Mouse (Mus musculus) G1E-ER4 (cell line): ENCODE data around the gene Etl4. TPM values are rescaled to one million over a fixed set of nuclear protein-coding genes. Genes with fewer than 3 reads are reported as not detected.

ENCODE experiments used
- GATA1 ChIP-seq: IDR thresholded peaks from one replicate; pipeline ENCODE4 v1.8.0; 2012; ENCODE audit warnings: low read length, inconsistent platforms
- polyA plus RNA-seq: library from polyadenylated mRNA; stranded (reverse); fragments of >175 nt; gene quantifications from 2 replicates; pipeline ENCODE4 v1.2.3, GENCODE M21; 2012

Gene Etl4
- polyA plus RNA-seq, 1 experiment = not detected

DNA sequence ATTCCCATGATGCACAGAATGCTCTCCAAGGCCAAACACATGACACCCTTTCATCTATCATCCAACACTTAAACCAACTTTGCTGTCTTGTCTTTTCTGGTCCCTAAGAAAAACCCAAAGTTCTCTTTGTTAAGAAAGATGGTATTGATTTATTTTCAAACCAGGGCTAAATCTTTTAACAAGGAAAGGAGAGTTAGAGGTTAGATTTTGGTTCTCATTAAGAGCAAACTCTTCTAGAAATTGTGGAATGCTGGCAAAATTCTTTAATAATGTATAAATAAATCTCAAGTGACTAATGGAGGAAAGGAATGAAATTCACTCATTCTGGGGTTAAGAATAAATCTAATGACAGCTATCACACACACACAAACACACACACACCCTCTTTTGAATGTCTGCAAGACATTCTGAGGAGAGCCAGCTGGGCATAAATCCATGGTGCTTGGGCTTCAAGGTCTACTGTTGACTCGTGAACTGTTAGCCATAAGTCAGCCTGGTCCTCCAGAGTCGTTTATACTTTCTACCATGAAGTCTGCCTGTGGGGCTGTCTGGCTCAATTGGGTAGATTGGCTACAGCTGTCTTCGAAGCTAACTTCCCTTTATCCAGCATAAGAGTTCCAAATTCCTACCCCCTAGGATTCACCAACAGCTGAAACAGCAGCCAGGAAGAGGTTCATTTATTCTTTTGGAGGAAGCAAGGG lies 544.1 kb downstream of the Etl4 start:
- TF ChIP-seq GATA1 = no peak

DNA sequence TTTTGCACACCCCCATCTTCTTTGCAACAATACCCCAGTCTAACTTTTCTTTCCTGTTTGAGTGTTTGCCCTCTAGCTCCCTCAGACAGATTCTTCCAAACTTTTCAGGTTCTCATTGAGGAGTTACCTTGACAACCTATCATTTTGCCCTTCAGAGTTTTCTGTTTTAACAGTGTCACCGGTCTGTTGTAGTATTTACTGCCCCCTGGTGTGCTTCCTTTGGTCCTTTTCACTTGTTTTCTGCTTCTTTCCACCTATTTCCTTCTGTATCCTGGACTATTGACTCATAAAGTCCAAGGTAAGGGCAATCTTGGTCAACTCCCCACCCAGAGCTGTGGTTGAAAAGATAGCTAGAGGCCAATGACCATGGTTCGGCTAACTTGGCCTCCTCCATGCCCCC lies 569.6 kb downstream of the Etl4 start:
- TF ChIP-seq GATA1 = no peak

DNA sequence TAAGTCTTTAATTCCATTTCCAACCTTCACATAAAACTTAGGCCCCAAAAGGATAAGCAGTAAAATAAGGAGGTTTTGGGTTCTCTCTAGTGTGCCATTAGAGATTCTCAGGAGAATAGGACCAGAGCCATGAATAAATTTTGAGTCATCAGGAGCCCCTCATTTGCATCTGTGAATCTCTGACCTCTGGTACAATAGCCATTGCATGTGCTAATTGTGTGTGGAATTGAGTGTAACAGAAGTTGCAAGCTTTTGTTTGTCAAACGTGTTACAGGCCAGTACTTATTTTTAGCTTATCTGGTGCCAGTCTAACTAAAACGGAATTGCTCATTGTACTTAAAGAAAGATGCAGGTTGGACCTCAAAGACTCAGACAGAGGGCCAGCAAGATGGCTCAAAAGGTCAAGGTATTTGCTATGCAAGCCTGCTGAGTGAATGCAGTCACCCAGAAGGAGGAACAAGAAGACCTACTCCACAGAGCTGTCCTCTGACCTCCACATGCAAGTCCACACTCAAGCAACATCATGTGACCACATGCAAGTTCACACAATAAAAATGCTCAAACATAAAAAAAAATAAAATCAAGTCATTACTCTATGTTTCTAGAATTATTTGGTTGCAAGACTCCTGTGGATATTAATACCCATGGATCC lies 576.7 kb downstream of the Etl4 start:
- TF ChIP-seq GATA1 = no peak

DNA sequence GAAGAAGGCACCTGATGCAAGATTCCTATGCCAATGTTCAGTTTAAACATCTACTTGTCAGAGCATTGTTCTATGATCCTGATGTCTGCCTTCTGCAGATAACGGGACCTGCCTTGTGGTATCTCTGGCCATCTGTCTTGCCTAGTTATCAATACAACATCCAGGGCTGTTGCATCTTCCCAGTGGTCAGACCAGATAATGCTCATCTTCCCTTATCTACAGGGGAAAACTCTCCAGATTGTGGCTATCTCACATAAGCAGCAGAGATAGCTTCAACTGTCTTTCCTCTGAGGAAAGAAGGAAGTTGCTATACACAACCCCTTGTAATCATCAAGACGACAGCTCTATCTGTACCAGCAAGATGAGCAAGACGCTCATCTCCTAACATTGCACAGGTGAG lies 579.5 kb downstream of the Etl4 start:
- TF ChIP-seq GATA1 = no peak

DNA sequence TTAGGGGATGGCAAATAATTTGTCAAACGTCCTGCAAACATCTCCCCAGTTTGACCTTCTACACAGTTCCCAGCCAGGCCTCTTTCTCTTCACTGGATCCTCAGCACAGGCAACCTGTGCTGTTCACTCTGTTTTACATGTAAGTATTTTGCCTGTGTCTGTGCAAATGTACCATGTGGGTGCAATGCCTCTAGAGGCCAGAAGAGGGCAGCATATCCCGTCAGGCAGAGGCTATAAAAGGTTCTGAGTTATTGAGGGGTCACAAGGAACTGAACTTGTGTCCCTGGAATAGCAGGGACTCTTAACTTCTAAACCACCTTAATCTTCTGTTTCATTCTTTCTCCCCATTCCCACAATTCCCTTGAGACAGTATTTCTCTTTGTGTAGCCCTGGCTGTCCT lies 582.5 kb downstream of the Etl4 start:
- no peak for TF ChIP-seq GATA1

DNA sequence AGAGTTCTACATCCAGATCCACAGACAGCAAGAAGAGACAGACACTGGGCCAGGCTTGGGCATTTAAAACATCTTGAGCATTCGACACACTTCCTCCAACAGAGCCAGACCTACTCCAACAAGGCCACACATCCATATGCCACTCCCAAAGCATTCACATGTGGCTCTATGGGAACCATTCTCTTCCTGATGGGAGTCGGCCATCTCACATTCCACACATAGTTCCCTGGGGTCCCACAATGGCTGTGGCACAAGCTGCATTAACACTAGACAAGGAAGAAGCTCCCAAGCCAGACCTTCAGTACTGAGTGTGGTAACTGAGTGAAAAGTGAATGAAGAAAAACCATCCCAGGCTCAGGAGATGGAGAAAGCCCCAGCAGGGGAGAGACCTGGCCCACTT lies 584.2 kb downstream of the Etl4 start:
- no peak for TF ChIP-seq GATA1

DNA sequence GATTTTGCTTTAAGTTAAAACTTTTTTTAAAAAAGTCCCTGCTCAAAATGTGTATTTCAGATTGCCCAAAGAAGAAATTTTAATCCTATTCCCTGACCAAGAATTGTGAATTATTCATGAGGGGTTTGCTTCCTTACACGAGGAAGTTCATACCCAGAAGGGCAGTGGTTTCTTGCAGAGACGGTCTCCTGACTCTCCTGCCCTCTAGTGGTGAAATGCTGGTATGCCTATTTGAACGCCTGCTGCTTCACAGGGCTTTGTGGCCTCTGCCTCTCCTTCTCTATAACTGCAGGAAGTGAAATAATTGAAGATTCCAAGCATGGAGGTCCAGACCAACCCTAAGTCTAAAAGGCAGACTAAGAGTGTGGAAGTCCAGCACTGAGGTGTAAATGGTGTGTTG lies 585.1 kb downstream of the Etl4 start:
- TF ChIP-seq GATA1 = no peak

DNA sequence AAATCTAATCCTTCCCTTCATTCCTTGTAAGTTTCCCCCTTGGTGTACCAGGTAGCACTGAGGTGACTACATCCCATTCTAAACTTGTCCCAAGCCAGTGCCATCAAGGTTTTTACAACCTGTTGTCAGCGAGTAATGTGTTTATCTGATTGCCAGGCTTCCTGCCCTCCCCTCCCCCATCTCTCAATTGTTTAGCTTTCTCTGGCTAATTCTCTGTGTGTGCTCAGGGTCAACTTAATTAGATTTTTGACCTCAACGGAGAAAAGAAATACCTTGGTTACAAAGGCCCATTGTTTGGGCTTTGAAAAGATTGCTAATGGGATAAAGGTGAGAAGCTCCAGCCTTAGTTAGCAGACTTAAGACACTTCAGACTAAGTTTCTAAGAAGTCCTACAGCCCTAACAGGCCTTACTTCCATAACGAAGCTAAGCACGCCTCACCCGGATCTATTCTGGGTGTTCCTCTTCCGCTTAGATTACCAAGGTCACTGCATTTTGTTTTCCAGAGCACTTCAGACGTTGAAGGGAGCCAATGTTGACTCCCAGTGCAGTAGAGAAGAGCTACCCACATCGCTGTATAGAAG lies 586.7 kb downstream of the Etl4 start:
- TF ChIP-seq GATA1 = no peak

DNA sequence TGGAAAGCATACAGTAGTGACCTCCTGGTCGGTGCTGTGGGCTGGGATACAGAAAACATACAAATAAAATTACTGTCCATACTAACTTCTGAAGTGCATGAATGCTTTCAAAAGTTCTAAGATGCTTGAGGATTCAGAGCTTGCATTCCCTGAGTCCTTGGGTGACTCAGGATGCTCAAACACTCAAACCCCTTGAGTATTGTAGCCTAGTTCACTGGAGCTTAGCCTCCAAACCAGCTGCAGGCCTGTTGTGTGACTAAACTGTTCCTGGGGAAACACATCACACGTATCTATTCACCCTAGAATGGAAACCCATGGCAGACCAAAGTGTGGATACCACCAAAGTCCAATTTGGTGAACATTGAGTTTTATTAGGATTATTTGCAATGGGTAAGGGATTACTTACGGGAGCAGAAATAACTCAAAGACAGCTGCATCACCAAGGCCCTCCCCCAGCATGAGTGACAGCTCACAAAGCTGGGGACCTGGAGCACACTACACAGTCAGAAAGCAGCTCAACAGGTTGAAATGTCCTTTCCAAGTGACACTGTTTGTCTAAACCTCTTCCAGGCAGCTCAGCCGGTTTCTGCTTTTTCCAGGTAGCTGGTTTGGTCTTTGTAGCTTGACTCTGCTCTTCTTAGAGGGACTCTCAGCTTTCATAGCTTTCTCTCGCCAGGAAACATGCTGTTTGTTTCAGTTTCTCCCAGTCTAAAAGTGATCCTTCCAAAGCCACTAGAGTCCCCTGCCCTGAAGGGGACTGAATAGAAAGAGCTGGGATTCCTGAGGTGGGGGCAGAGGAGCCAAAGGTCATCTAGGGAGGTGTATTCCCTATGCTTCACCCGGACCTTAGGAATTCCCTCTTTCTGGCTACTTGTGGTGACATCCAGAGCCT lies 598.5 kb downstream of the Etl4 start:
- TF ChIP-seq GATA1 = no peak

DNA sequence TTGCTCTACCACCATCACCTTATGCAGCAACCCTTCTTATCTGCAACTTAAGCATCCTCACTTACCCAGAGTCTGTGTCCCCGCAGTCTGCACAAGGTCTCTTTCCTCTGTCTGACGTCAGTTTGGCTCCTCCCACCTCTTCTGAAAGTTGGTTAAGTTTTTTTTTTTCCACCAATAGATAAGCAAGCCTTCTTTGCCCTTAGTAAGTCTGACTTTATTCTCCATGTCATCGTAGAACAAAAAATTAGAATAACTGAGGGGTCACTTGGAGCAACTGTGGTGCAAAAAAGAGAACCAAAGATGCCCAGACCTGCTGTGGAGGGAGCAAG lies 599.1 kb downstream of the Etl4 start:
- TF ChIP-seq GATA1 = no peak

DNA sequence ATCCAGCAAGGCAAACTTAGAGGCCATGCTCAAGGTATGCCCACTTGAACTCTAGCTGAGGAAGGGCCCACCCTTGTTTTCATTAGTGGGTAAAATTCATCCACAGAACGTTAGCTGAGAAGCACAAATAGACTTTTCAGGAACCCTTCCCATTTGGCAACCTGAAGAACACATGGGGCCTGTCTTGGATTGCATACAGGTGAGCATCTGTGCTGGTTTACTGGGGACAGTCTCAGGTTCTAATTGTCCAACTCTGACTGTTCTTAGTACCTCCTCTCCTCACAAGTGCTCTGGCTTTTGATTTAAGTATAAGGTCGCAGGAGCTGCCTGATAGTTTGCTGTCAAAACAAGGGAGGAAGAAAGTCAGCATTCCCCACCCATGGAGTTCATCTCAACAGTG lies 600.5 kb downstream of the Etl4 start:
- no peak for TF ChIP-seq GATA1

DNA sequence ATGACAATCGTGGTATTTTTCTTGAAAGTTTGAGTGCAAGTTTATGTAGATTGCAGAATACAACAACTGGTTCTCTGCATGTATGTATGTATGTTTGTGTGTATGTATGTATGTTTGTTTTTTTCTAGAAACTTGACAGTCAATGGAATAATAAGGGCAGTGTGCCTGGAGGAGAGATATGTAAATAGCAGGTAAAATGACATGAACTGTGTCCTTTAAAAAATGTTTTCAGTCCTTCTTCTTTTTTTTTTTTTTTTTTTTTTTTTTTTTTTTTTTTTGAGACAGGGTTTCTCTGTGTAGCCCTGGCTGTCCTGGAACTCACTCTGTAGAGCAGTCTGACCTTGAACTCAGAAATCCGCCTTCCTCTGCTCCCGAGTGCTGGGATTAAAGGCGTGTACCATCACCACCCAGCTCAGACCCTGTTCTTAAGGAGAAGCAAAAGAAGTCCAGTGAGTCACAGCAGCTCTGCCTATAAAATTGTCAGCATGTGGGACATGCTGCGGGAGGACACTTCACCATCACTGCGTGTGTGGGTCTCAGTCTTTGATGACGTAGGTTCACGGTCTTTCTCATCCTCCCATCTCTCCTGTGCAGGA lies 606.8 kb downstream of the Etl4 start:
- TF ChIP-seq GATA1 = no peak

DNA sequence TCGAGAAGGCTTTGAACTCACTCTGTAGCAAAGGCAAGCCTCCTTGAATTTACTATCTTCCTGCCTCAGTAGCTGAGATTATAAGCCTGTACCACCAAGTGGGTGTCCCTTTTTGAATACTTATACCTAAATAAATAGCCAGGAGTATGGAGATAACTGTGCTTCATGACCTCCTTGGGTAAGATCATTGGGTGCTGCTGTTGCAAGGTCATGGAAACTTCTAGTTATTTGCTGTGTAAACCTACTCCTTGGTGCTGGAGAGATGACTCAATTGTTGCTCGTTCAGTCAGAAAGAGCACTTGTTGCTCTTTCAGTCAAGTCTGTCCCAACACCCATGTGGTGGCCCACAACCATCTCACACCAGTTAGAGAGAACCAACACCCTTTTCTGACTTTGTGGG lies 608.3 kb downstream of the Etl4 start:
- TF ChIP-seq GATA1 = no peak

DNA sequence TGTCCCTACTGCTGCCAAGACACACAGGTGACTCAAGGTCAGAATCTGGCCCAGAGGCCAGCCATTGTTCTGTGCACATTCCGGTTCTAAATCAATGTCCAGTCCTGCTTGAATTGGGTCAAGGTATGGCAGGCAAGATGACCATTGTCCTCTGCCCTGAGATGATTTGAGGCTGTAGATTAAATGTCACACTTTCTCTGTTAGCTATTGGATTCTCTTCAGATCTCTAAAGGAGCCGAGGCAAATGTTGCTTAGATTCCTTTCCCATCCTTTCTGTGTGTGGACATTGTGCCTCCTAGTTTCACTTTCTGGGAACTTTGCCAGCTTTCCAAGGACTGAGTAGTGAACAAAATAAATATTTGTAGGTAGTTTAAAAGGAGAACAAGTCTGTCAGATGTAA lies 608.9 kb downstream of the Etl4 start:
- TF ChIP-seq GATA1 = no peak

DNA sequence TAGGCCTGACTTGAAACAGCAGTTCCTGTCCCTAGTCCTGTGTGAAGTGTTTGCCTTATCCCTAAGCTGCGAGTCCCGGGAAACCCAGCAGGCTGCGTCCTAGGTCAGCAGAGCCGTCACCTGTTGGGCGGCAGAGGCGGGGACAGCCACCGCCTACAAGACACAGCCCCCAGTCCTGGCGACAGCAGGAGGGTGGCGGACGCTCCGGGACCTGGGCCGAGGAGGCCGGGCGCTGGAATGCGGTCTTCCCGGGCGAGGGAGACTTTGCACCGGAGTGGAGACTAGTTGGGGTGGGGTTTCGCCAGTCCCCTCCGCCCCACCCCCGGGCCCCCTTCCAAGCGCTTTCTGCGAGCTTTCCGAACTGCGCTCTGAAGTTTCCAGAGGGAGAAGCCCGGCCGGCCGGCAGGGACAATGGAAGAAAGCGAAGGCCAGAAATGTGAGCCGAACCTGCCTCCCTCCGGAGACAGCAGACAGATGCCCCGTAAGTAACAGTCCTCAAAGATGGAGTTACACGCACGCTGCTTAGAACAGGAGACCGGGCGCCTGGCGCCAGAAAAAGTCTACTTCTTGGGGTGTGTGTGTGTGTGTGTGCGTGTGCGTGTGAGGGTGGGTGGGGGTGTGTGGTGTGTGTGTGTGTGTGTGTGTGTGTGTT lies 610.0 kb downstream of the Etl4 start:
- no peak for TF ChIP-seq GATA1

DNA sequence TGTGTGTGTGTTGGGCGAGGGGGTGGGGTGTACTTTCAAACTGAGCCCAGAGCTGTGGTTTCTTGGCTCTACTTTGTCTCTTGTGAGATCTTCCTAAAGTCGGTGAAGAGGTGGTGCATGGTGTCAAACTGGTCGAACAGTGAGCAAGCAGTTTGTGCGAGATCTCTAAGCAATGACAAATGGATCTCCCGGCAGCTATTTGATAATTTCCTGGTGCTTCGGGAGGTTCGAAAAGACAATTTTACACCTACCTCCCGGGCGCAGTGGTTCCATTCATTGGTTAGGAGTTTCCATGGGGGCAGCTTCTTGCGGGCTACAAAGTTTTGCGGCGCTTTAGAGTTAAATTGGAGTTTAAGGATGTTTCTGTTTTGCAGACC lies 610.5 kb downstream of the Etl4 start:
- no peak for TF ChIP-seq GATA1
